Mouse (Mus musculus): ENCODE results near the gene Zc3h10. TPM values are rescaled to one million over a fixed set of nuclear protein-coding genes. Genes with fewer than 3 reads are reported as not detected.

Gene Zc3h10
- 9.8 TPM for polyA plus RNA-seq (2014; fragmentation: Illumina TruSeq; extraction: RNeasy Lipid Tissue Mini Kit (QIAGEN cat#74804); ENCODE audit: low read depth, low replicate concordance)

GRCm38 (mm10) chr10:128547361-128548032 is at the start of gene Zc3h10:
Gene Zc3h10 (minus strand): TSS chr10:128547774.

DNA sequence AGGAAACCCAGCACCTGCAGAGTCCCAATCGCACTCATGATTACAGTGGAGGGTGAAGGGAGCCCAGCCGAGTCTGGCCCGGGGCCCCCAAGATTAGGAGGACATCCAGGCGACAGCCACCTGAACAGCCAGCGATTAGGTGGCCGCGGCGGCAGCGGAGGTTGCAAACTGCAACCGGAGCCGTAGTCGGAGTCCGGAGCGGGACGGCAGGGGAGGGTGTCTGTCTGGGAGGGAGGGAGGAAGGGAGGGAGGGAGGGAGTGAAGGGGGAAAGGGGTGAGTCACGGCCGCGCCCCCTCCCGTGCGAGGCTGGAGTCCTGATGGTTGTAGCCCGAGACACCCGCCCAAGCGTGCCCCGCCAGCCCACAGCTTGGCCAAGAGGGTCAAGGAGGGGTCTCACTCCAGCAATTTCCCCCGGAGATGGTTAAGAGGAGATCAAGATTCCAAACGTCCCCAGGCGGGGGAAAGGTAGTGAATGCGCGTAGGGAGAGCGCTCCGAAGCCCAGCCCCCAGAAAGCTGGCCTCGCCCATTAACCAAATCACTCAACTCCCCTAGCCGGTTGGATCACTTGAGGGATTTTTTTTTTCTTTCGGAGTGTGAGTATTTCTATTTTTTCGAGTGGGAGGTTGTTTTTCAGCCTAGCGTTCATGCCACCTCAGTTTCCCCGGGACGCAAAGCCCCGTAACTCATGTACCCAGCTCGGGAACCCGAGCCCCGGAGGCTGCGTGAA is 42.1 kb upstream of the Zc3h10 start, which contains the start of gene Erbb3:
Gene Erbb3 (minus strand): TSS at position 189 of the 729 bp plus-strand sequence.

GRCm38 (mm10) chr10:128565788-128566531 is 18.4 kb upstream of the Zc3h10 start, which contains the start of gene Pa2g4:
Gene Pa2g4 (minus strand): TSS chr10:128565987.

DNA sequence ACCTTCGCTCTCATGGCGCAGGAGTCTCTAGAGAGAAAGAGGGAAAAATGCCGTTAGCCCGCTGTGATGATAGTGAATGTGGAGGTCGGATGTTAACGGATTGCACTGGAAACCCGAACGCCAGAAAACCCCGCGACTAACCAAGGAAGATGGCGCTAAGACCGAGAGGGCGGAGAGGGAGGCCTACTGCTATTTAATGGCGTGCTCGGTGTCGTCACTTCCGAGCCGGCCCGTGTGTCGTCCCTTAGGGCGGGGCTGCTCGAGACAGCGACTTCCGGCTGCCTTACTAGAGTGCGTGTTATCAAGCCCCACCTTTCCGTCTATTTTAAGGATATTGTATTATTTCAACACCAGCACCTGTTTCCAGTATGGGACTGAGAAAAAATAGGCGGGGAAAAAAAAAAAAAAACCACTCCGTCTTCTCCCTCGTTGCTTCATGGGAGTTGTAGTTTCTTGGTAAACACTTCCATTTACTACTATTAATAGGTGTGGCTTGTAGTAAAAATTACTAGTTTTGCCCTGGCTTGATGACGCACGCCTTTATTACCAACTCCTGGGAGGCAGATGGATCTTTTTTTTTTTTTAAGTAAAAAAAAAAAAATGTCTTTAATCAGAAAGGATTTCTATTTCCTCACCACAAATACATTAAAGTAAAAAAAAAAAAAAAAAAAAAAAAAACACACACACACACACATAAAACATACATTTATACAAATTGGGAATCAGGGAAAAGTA is 1.5 kb upstream of the Zc3h10 start, which contains the start of gene Rpl41:
Gene Rpl41 (minus strand): TSS at position 359 of the 735 bp plus-strand sequence.

DNA sequence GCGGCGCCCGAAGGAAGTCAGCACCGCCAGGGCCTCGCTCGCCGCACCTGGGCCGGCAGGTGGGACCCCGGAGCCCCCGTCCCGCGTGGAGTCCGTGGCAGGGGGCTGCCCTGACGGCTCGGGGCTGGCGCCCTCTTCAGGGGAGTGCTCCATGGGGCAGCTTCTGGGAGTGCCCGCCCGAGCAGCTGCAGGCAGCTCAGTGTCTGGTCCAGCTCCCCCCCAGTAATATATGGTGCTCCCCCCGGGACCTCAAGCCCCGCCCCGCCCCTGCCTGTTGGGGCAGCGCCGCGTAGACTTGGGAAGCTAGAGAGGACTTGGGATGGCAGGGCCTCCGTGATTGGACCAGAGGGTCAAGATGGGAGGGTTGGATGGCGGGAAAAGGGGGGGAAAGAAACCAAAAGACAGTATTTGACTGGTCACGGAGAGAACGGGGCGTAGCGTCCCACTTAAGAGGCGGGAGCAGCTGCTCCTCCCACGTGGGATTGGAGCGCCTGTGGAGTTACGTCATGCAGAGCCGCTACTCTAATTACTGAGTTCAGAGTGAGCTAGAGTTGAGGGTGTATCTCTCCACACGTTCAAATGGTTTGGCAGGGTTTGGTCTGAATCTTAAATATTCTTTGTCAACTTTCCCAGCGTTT is 21.8 kb downstream of the Zc3h10 start, which contains the start of gene Esyt1:
Gene Esyt1 (minus strand): TSS at position 201 of the 638 bp plus-strand sequence.

DNA sequence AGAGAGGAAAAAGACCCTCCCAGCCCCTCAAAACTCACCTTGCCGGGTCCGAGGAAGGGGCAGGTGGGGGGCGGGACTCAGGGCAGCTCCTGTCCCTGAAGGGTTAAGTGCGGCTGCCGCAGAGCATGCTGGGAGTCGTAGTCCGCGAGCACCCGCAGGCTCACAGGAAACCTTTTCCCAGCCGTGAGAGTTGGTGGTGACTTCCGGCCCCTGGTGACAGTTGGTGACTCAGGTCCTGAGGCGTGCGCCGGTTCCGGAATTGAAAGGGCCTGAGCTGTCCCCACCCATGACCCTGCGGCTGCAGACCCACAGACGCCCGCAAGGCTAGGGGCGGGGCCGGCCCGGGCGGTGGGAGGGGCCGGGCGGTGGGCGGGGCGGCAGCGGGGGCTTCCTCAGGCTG is 49.0 kb downstream of the Zc3h10 start, which contains the start of gene Myl6b:
Gene Myl6b (minus strand): TSS at position 96 of the 400 bp plus-strand sequence.

GRCm38 (mm10) chr10:128493695-128494666 is 53.6 kb downstream of the Zc3h10 start, which contains the start of gene Myl6:
Gene Myl6 (minus strand): TSS chr10:128494145.

Other genes starting within 250 kb of the Zc3h10 start
- gene Il23a, start 249.0 kb downstream of the Zc3h10 start, polyA plus RNA-seq (2014; fragmentation: Illumina TruSeq; extraction: RNeasy Lipid Tissue Mini Kit (QIAGEN cat#74804); ENCODE audit: low read depth, low replicate concordance) = 0.52 TPM
- 18.7 TPM for gene Pan2, start 244.4 kb downstream of the Zc3h10 start, polyA plus RNA-seq (2014; fragmentation: Illumina TruSeq; extraction: RNeasy Lipid Tissue Mini Kit (QIAGEN cat#74804); ENCODE audit: low read depth, low replicate concordance)
- gene Cnpy2, start 225.3 kb downstream of the Zc3h10 start, polyA plus RNA-seq (2014; fragmentation: Illumina TruSeq; extraction: RNeasy Lipid Tissue Mini Kit (QIAGEN cat#74804); ENCODE audit: low read depth, low replicate concordance) = 146 TPM
- gene Cs, start 210.0 kb downstream of the Zc3h10 start, polyA plus RNA-seq (2014; fragmentation: Illumina TruSeq; extraction: RNeasy Lipid Tissue Mini Kit (QIAGEN cat#74804); ENCODE audit: low read depth, low replicate concordance) = 162 TPM
- 39.7 TPM for gene Coq10a, start 178.8 kb downstream of the Zc3h10 start, polyA plus RNA-seq (2014; fragmentation: Illumina TruSeq; extraction: RNeasy Lipid Tissue Mini Kit (QIAGEN cat#74804); ENCODE audit: low read depth, low replicate concordance)
- 26.0 TPM for gene Ankrd52, start 170.7 kb downstream of the Zc3h10 start, polyA plus RNA-seq (2014; fragmentation: Illumina TruSeq; extraction: RNeasy Lipid Tissue Mini Kit (QIAGEN cat#74804); ENCODE audit: low read depth, low replicate concordance)
- gene Slc39a5, start 146.5 kb downstream of the Zc3h10 start, polyA plus RNA-seq (2014; fragmentation: Illumina TruSeq; extraction: RNeasy Lipid Tissue Mini Kit (QIAGEN cat#74804); ENCODE audit: low read depth, low replicate concordance) = 0.30 TPM
- 47.3 TPM for gene Nabp2, start 136.3 kb downstream of the Zc3h10 start, polyA plus RNA-seq (2014; fragmentation: Illumina TruSeq; extraction: RNeasy Lipid Tissue Mini Kit (QIAGEN cat#74804); ENCODE audit: low read depth, low replicate concordance)
- gene Rnf41, start 136.1 kb downstream of the Zc3h10 start, polyA plus RNA-seq (2014; fragmentation: Illumina TruSeq; extraction: RNeasy Lipid Tissue Mini Kit (QIAGEN cat#74804); ENCODE audit: low read depth, low replicate concordance) = 33.2 TPM
- gene Smarcc2, start 88.5 kb downstream of the Zc3h10 start, polyA plus RNA-seq (2014; fragmentation: Illumina TruSeq; extraction: RNeasy Lipid Tissue Mini Kit (QIAGEN cat#74804); ENCODE audit: low read depth, low replicate concordance) = 105 TPM
- gene Myl6, start 53.6 kb downstream of the Zc3h10 start, polyA plus RNA-seq (2014; fragmentation: Illumina TruSeq; extraction: RNeasy Lipid Tissue Mini Kit (QIAGEN cat#74804); ENCODE audit: low read depth, low replicate concordance) = 1,629 TPM
- 5.5 TPM for gene Myl6b, start 49.1 kb downstream of the Zc3h10 start, polyA plus RNA-seq (2014; fragmentation: Illumina TruSeq; extraction: RNeasy Lipid Tissue Mini Kit (QIAGEN cat#74804); ENCODE audit: low read depth, low replicate concordance)
- gene Esyt1, start 21.9 kb downstream of the Zc3h10 start, polyA plus RNA-seq (2014; fragmentation: Illumina TruSeq; extraction: RNeasy Lipid Tissue Mini Kit (QIAGEN cat#74804); ENCODE audit: low read depth, low replicate concordance) = 98.5 TPM
- gene Rpl41, start 1.5 kb upstream of the Zc3h10 start, polyA plus RNA-seq (2014; fragmentation: Illumina TruSeq; extraction: RNeasy Lipid Tissue Mini Kit (QIAGEN cat#74804); ENCODE audit: low read depth, low replicate concordance) = 2,778 TPM
- 63.0 TPM for gene Pa2g4, start 18.2 kb upstream of the Zc3h10 start, polyA plus RNA-seq (2014; fragmentation: Illumina TruSeq; extraction: RNeasy Lipid Tissue Mini Kit (QIAGEN cat#74804); ENCODE audit: low read depth, low replicate concordance)
- gene Erbb3, start 41.9 kb upstream of the Zc3h10 start, polyA plus RNA-seq (2014; fragmentation: Illumina TruSeq; extraction: RNeasy Lipid Tissue Mini Kit (QIAGEN cat#74804); ENCODE audit: low read depth, low replicate concordance) = 32.3 TPM
- gene Rps26, start 79.0 kb upstream of the Zc3h10 start, polyA plus RNA-seq (2014; fragmentation: Illumina TruSeq; extraction: RNeasy Lipid Tissue Mini Kit (QIAGEN cat#74804); ENCODE audit: low read depth, low replicate concordance) = 1,498 TPM
- 3.3 TPM for gene Ikzf4, start 98.2 kb upstream of the Zc3h10 start, polyA plus RNA-seq (2014; fragmentation: Illumina TruSeq; extraction: RNeasy Lipid Tissue Mini Kit (QIAGEN cat#74804); ENCODE audit: low read depth, low replicate concordance)
- gene Suox, start 126.3 kb upstream of the Zc3h10 start, polyA plus RNA-seq (2014; fragmentation: Illumina TruSeq; extraction: RNeasy Lipid Tissue Mini Kit (QIAGEN cat#74804); ENCODE audit: low read depth, low replicate concordance) = 154 TPM
- 111 TPM for gene Rab5b, start 148.5 kb upstream of the Zc3h10 start, polyA plus RNA-seq (2014; fragmentation: Illumina TruSeq; extraction: RNeasy Lipid Tissue Mini Kit (QIAGEN cat#74804); ENCODE audit: low read depth, low replicate concordance)
- gene Pmel, start 156.4 kb upstream of the Zc3h10 start, polyA plus RNA-seq (2014; fragmentation: Illumina TruSeq; extraction: RNeasy Lipid Tissue Mini Kit (QIAGEN cat#74804); ENCODE audit: low read depth, low replicate concordance) = 15.2 TPM
- gene Cdk2, start 157.3 kb upstream of the Zc3h10 start, polyA plus RNA-seq (2014; fragmentation: Illumina TruSeq; extraction: RNeasy Lipid Tissue Mini Kit (QIAGEN cat#74804); ENCODE audit: low read depth, low replicate concordance) = 20.1 TPM
- 16.4 TPM for gene Dgka, start 197.1 kb upstream of the Zc3h10 start, polyA plus RNA-seq (2014; fragmentation: Illumina TruSeq; extraction: RNeasy Lipid Tissue Mini Kit (QIAGEN cat#74804); ENCODE audit: low read depth, low replicate concordance)
- 28.8 TPM for gene Pym1, start 200.1 kb upstream of the Zc3h10 start, polyA plus RNA-seq (2014; fragmentation: Illumina TruSeq; extraction: RNeasy Lipid Tissue Mini Kit (QIAGEN cat#74804); ENCODE audit: low read depth, low replicate concordance)
- gene Mmp19, start 243.1 kb upstream of the Zc3h10 start, polyA plus RNA-seq (2014; fragmentation: Illumina TruSeq; extraction: RNeasy Lipid Tissue Mini Kit (QIAGEN cat#74804); ENCODE audit: low read depth, low replicate concordance) = 17.1 TPM